Mouse (Mus musculus) midbrain, embryonic 13.5 days (tissue): ENCODE measurements around the gene Myo1e. TPM values are rescaled to one million over a fixed set of nuclear protein-coding genes. Genes with fewer than 3 reads are reported as not detected.

Experiments
- ATAC-seq: fragments of 200-750 bp; cut with Nextera tagmentation; 2 replicates; pipeline ENCODE4 v1.8.0; 2017; ENCODE audit warnings: mild to moderate bottlenecking, moderate TSS enrichment, moderate library complexity
- H3K27ac ChIP-seq: fragments of 300-500 bp; sonication (generic); 2 replicates; pipeline ENCODE4 v1.5.1; 2015; ENCODE audit warnings: inconsistent platforms, mild to moderate bottlenecking, moderate library complexity
- H3K27me3 ChIP-seq: fragments of 300-500 bp; sonication (generic); 2 replicates; pipeline ENCODE4 v1.6.1; 2015; ENCODE audit warnings: mild to moderate bottlenecking, inconsistent platforms
- H3K36me3 ChIP-seq: fragments of 300-500 bp; sonication (generic); 2 replicates; pipeline ENCODE4 v1.6.1; 2015; ENCODE audit warnings: mild to moderate bottlenecking, inconsistent platforms
- H3K4me1 ChIP-seq: fragments of 300-500 bp; sonication (generic); replicated peaks from 2 replicates; pipeline ENCODE4 v1.6.1; 2015; ENCODE audit warnings: inconsistent platforms
- H3K4me2 ChIP-seq: fragments of 300-500 bp; sonication (generic); replicated peaks from 2 replicates; pipeline ENCODE4 v1.6.1; 2015; ENCODE audit warnings: moderate library complexity, mild to moderate bottlenecking, inconsistent platforms
- H3K4me3 ChIP-seq: fragments of 300-500 bp; sonication (generic); replicated peaks from 2 replicates; pipeline ENCODE4 v1.5.1; 2015; ENCODE audit warnings: mild to moderate bottlenecking, inconsistent platforms
- H3K9ac ChIP-seq: fragments of 300-500 bp; sonication (generic); replicated peaks from 2 replicates; pipeline ENCODE4 v1.6.1; 2015; ENCODE audit warnings: mild to moderate bottlenecking, inconsistent platforms
- H3K9me3 ChIP-seq: fragments of 300-500 bp; sonication (generic); 2 replicates; pipeline ENCODE4 v1.6.1; 2016; ENCODE audit warnings: mild to moderate bottlenecking, inconsistent platforms
- WGBS: fragments of 180-500 bp; shearing (Covaris S2); methylation state at CpG from one replicate; pipeline ENCODE4 v1.1.7; 2015; 5-methylcytosine and 5-hydroxymethylcytosine counted together
- polyA plus RNA-seq: library from polyadenylated mRNA; unstranded; fragments of >200 nt; fragmentation: Nextera tagmentation; extraction: Ambion mirVana; gene quantifications from 2 replicates; pipeline ENCODE4 v1.2.1, GENCODE M21; 2015

Myo1e gene
- polyA plus RNA-seq, 1 experiment from 2014 or later, result 6.0 TPM

DNA sequence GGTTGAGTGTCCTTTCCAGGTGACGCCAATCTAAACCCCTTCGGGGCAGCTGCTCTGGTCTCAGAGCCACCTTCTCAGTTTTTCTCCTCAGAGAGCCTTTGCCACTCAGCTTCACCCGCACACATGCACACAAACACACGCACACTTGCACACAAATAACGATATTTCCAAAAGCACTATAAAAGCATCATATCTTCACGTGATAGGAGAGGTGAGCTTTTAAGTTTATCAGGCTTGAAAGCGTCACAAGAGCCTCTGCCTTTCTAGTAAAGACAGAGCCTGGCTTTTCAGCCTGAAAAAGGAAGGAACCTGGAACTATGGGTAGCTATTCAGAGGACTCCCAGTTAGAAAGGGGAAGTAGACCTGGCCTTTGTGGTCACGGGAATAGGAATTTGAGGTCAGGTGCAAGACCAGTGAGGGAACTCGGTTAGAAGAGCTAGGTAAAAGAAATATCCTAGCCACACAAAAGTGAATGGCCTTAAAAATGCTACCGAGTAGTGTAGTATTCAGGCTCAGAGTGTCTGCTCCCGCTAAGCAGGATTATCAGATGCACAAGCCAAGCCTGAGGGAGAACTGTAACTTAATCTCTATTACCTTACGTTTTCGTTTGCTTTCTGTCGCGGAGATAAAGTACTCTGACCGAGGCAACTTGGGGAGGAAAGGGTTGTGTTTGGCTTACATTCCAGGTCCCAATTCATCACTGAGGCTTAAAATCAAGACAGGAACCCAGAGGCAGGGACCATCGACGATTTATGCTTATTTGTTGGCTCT, 178.0 kb downstream of the Myo1e start:
- no peak overlapping the region for H3K9ac ChIP-seq
- no peaks in the 10 kb centered on the region for H3K9me3 ChIP-seq
- H3K27me3 ChIP-seq, result no peaks in the 10 kb centered on the region
- no peak overlapping the region for H3K4me2 ChIP-seq
- no peaks in the 10 kb centered on the region for H3K4me1 ChIP-seq
- no peaks in the 10 kb centered on the region for H3K36me3 ChIP-seq
- H3K4me3 ChIP-seq, result no peak overlapping the region
- no peak overlapping the region for H3K27ac ChIP-seq
- no peak for ATAC-seq
- 92% methylated on average over 18 of the region's 18 CpGs for WGBS

DNA sequence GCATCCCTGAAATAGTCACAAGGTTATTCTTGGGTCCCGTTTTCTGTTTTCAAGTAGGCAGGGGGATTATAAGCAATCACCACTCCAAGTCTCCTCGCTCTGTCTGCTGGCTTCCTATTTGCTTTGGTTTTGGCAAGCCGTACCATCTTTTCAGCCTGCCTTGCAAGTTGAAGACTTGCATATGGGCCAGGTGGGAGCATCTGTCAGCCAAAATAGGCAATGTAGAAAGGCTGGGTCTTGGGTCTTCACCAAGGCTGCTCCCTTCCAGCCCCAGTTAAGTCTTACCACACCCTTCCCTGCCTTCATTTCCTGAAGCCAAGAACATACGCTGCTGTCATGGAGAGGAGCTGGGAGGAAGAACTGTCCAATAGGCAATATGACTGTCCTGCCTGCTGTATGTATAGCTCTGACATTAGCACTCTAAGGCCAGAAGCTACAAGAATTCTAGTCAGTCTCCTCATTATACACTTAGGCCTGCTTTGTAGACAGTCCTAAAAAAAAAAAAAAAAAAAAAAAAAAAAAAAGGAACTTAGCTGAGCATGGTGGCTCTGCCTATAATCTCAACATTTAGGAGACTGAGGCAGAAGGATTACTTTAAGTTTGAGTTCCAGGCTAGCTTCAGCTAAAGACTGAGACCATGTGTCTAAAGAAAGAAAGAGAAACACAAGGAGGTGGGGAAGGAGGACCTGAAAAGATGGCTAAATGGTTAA, 180.4 kb downstream of the Myo1e start:
- Histone ChIP-seq H3K9ac (no peak overlapping the region), H3K4me1 (0 out of 2 replicates have a peak, but pooled peaks cover 2% of the 10 kb centered on the region), H3K36me3 (no peaks in the 10 kb centered on the region), H3K27me3 (no peaks in the 10 kb centered on the region), H3K4me2 (no peak overlapping the region), H3K27ac (no peak overlapping the region), H3K4me3 (no peak overlapping the region), H3K9me3 (no peaks in the 10 kb centered on the region)
- 91% methylated on average over 4 of the region's 4 CpGs for WGBS
- ATAC-seq, result no peak

DNA sequence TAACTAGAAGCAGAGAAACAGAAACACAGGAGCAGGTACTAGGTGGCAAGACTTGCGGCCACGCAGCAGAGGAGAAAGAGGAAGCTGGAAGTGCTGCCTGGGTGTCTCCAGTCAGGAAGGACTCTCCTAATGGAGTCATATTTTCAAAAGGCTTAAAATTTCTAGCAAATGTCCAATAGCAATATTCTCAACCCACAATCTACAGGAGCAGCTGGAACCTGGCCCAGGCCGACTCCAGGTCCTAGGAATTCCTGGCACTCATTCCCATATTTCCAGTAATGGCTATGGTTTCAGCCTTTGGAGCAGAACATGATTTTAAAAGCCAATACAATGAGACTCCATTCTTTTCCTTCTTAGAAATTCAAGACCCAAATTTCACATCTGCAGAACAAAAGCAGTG, 182.4 kb downstream of the Myo1e start:
- Histone ChIP-seq H3K36me3 (no peaks in the 10 kb centered on the region), H3K4me2 (no peak overlapping the region), H3K9ac (no peak overlapping the region), H3K4me3 (no peak overlapping the region), H3K27ac (no peak overlapping the region), H3K4me1 (0 out of 2 replicates have a peak, but pooled peaks cover 2% of the 10 kb centered on the region), H3K27me3 (no peaks in the 10 kb centered on the region), H3K9me3 (no peaks in the 10 kb centered on the region)
- 88% methylated on average over 3 of the region's 3 CpGs for WGBS
- no peak for ATAC-seq

DNA sequence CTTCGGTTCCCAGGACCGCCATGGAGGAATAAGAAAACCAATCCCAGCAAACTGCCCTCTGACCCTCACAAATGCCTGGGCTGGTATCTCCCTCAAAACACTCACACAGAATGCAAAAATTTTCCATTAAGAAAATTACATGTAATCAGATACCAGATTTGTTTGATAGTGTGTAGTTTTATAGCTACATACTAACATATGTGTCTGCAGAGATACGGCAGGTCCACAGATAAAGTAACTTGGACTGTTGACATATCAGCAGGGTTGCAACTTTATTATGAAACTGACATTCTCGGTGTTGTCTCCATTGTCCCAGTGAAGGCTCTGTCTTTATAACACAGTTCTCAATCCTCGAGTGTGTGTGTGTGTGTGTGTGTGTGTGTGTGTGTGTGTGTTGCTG, 183.9 kb downstream of the Myo1e start:
- 85% methylated on average over 5 of the region's 5 CpGs for WGBS
- ATAC-seq, result no peak
- no peak overlapping the region for H3K4me3 ChIP-seq
- 0 out of 2 replicates have a peak, but pooled peaks cover 2% of the 10 kb centered on the region for H3K4me1 ChIP-seq
- no peaks in the 10 kb centered on the region for H3K27me3 ChIP-seq
- no peak overlapping the region for H3K4me2 ChIP-seq
- H3K27ac ChIP-seq, result no peak overlapping the region
- no peaks in the 10 kb centered on the region for H3K9me3 ChIP-seq
- no peaks in the 10 kb centered on the region for H3K36me3 ChIP-seq
- H3K9ac ChIP-seq, result no peak overlapping the region

DNA sequence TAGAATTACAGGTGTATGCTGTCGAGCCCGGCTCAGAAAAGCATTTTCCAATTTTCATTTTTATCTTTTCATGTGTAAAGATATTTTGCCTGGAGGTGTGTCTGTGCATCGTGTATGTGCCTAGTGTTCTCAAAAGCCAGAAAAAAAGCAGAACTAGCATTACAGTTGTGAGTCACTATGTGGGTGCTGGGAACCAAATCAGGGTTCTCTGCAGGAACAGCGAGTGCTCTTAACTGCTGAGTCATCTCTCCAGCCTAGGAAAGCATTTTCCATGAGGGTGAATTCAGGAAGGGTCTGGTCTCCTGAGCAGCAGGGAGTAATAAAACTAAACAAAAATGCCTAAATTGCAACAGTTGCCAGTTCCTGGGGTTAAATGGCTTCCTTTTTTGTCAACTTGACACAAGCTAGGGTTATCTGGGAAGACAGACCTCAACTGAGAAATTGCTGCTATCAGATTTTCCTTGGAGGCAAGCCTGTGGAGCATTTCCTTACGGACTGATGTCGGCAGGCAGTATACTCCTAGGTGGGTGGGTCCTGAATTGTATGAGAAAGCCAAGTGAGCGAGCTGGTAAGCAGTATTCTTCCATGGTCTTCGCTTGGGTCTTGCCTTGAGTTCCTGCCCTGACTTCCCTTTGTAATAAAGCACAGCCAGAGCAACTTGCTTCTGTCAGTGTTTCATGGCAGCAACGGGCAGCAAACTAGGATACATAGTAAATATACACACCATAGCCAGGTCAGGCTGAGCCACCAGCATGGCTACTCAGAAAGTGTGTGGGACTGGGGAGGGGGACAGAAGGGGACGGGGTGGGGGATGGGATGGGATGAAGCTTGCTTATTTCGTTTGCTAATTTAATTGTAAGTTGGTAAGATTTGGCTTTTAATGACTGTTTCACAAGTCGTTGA, 184.8 kb downstream of the Myo1e start:
- H3K9me3 ChIP-seq, result no peaks in the 10 kb centered on the region
- H3K36me3 ChIP-seq, result no peaks in the 10 kb centered on the region
- H3K4me2 ChIP-seq, result no peak overlapping the region
- H3K9ac ChIP-seq, result no peak overlapping the region
- H3K27me3 ChIP-seq, result no peaks in the 10 kb centered on the region
- 0 out of 2 replicates have a peak, but pooled peaks cover 2% of the 10 kb centered on the region for H3K4me1 ChIP-seq
- H3K27ac ChIP-seq, result no peak overlapping the region
- no peak for ATAC-seq
- 86% methylated on average over 12 of the region's 12 CpGs for WGBS
- H3K4me3 ChIP-seq, result no peak overlapping the region

DNA sequence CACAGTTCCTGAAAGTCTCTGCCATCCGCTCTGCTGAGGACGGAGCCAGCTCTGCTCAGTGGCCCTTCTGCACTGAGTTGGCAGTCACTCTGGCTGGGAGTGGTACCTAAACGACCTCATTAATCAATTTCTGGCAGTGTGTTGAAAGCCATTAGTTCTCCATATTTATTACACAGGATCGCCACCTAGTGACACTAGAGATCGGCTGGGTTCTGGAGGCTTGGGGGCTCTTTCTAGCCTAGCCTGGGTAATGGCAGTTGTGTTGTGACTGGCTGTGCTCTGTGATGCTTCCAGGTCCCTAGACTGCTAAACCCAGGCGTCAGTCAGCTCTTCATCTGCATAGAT, 185.4 kb downstream of the Myo1e start:
- Histone ChIP-seq H3K27ac (no peak overlapping the region), H3K4me1 (0 out of 2 replicates have a peak, but pooled peaks cover 2% of the 10 kb centered on the region), H3K4me2 (no peak overlapping the region), H3K36me3 (no peaks in the 10 kb centered on the region), H3K9me3 (no peaks in the 10 kb centered on the region), H3K9ac (no peak overlapping the region), H3K27me3 (no peaks in the 10 kb centered on the region), H3K4me3 (no peak overlapping the region)
- ATAC-seq, result peak; percentile 45; the same call in 1 of the 2 replicates
- WGBS, result 32% methylated on average over 6 of the region's 6 CpGs

DNA sequence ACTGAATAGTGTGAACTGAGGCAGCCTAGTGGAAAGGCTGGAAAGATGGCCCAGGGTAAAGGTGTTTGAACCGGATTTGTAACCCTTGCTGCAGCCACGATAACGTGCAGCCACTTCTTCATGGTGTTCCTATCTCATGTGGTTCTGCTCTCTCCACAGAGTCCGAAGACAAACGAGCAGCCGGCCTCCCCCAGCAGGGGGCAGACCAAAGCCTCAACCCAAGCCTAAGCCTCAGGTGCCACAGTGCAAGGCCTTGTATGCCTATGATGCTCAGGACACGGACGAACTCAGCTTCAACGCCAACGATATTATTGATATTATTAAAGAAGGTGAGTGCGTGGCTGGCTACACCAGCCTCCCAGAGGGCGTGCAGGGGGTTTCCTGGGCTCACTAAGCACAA, 188.5 kb downstream of the Myo1e start:
- 87% methylated on average over 12 of the region's 12 CpGs for WGBS
- 0 out of 2 replicates have a peak, but pooled peaks cover 4% of the 10 kb centered on the region for H3K36me3 ChIP-seq
- 0 out of 2 replicates have a peak, but pooled peaks cover 2% of the 10 kb centered on the region for H3K4me1 ChIP-seq
- no peak overlapping the region for H3K4me3 ChIP-seq
- H3K27me3 ChIP-seq, result no peaks in the 10 kb centered on the region
- no peak for ATAC-seq
- no peaks in the 10 kb centered on the region for H3K9me3 ChIP-seq
- H3K4me2 ChIP-seq, result no peak overlapping the region
- no peak overlapping the region for H3K9ac ChIP-seq
- H3K27ac ChIP-seq, result no peak overlapping the region

DNA sequence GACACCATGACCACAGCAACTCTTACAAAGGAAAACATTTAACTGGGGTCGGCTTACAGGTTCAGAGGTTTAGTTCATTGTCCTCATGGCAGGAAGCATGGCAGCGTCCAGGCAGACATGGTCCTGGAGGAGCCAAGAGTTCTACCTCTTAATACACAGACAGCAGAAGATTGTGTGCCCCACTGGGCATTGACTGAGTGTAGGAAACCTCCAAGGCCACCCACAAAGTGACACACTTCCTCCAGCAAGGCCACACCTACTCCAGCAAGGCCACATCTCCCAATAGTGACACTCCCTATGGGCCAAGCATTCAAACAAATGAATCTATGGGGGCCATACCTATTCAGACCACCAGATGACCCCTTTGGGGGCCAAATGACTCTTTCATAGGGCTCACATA, 188.9 kb downstream of the Myo1e start:
- WGBS, result 93% methylated on average over 2 of the region's 2 CpGs
- no peak for ATAC-seq

DNA sequence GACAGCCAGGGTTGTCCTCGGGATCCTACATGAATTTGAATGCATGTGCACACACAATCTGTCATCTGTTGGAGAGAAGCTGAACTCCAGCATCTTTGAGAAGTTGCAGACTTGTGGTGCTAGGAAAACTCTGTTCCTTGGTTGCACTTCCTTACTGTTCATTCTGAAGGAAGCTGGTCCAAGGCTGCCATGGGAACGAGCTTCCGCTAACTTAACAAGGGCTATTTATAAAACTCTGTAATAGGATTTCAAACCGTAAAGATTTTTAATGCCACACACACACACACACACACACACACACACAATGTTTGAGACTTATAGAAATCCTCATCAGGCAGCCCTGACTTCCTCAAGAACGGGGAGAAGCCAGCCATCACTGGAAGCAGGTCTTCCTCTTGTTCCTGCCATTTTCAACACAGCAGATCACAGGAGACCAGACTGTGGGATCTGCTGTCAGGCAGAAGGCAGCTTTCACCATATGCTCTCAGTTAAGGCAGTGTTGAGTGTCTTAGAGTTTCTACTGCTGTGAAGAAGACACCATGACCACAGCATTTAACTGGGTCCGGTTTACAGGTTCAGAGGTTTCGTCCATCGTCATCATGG, 194.9 kb downstream of the Myo1e start:
- ATAC-seq, result no peak
- Histone ChIP-seq H3K4me3 (no peak overlapping the region), H3K4me2 (no peak overlapping the region), H3K9ac (no peak overlapping the region), H3K4me1 (no peaks in the 10 kb centered on the region), H3K9me3 (no peaks in the 10 kb centered on the region), H3K27ac (no peak overlapping the region), H3K36me3 (peaks cover 17% of the 10 kb centered on the region), H3K27me3 (no peaks in the 10 kb centered on the region)
- 88% methylated on average over 8 of the region's 8 CpGs for WGBS

More for the DNA sequence above, 188.9 kb downstream of the Myo1e start:
- H3K4me2 ChIP-seq, result no peak overlapping the region
- no peak overlapping the region for H3K4me3 ChIP-seq
- 0 out of 2 replicates have a peak, but pooled peaks cover 4% of the 10 kb centered on the region for H3K36me3 ChIP-seq
- H3K9ac ChIP-seq, result no peak overlapping the region
- H3K27ac ChIP-seq, result no peak overlapping the region
- H3K27me3 ChIP-seq, result no peaks in the 10 kb centered on the region
- H3K9me3 ChIP-seq, result no peaks in the 10 kb centered on the region
- 0 out of 2 replicates have a peak, but pooled peaks cover 2% of the 10 kb centered on the region for H3K4me1 ChIP-seq

DNA sequence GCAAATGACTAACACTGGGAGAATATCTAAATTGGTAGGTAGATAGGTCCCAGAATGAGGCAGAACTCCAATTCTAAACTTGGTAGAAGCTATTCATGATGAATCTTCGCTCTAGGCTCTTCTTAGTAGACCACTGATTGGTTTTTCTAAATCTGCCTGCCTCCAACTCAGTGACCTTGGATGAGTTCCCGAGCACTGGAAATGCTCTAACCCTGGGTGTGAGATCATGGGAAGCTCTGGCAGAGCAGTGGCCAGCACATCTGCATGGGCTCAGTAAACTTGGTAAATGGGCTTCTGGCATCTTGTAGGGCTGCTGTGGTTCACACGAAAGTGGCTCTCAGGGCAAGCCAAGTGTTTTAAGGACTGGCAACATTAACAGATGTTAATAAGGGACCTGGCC, 199.4 kb downstream of the Myo1e start:
- Histone ChIP-seq H3K9ac (no peak overlapping the region), H3K27ac (no peak overlapping the region), H3K36me3 (peaks cover 57% of the 10 kb centered on the region), H3K4me3 (no peak overlapping the region), H3K27me3 (no peaks in the 10 kb centered on the region), H3K4me2 (no peak overlapping the region), H3K4me1 (no peaks in the 10 kb centered on the region), H3K9me3 (no peaks in the 10 kb centered on the region)
- ATAC-seq, result no peak
- WGBS, result over 99% methylated on average over 3 of the region's 3 CpGs

DNA sequence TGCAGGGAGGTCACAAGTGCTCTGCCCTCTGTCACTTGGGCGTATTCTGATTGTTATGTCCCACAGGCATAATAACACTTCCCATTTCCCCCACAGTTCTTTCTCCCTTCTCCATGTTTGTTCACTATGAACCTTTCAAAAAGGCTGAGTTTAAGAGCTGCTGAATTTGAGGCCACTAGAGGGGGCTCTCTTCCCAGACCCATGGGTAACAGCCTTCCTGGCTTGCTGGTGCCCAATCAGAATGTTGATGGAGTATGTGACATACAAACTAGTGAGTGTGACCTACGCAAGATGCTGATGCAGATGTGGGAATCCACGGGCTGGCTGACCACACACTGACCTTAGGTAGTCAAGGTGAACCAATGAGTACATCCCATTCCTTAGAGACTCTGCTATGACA, 201.6 kb downstream of the Myo1e start:
- no peak overlapping the region for H3K4me2 ChIP-seq
- no peaks in the 10 kb centered on the region for H3K27me3 ChIP-seq
- no peak overlapping the region for H3K4me3 ChIP-seq
- no peaks in the 10 kb centered on the region for H3K9me3 ChIP-seq
- 93% methylated on average over 3 of the region's 3 CpGs for WGBS
- H3K9ac ChIP-seq, result no peak overlapping the region
- no peak for ATAC-seq
- H3K27ac ChIP-seq, result no peak overlapping the region
- H3K36me3 ChIP-seq, result peaks cover 79% of the 10 kb centered on the region
- no peaks in the 10 kb centered on the region for H3K4me1 ChIP-seq
